Mouse (Mus musculus) right cerebral cortex, postnatal 36 days (tissue): ENCODE measurements around the gene Gpc6.

Experiments
- DNase-seq, 2 experiments: peaks; one replicate each; pipeline ENCODE4 v3.0.0; 2022; ENCODE audit warnings: low spot score in 2 of 2, mixed read lengths in 1 of 2

The Gpc6 gene

DNA sequence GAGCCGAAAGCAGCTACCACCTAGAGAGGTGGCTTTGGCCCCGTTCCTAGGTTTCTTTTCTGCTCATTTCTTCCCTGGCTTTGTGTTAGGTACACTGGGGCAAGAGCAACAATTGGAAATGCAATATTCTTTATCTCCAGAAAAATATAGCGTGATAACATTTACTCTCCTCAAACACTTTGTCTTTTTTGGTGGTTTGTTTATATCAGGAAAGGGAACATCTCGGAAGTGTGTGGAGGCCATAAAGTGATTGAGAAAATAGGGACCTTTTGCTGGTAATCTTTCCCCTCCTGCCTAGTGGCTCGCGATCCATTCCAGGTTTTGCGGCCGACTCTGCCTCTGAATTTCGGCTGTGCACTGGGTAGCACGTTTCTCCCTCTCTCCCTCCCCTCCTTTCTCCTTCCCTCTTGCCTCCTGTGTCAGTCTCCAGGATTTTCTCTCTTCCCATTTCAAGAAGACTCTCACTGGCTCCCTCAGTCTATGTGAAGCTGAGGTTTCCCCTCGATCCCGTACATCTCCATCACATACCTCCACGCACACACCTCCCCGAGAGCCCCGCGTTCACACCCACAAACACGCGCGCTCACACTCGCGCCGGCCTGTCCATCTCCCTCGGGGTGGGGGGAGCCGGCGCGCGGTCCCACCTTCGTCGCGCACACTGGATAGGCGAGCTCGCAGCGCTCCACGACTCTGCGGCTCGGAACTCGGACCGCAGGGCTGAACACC lies at the start of gene Gpc6:
Gene Gpc6 (plus strand): TSS at position 440 of the 726 bp plus-strand sequence.
- DNase-seq, result peak; percentile 76 to 79

DNA sequence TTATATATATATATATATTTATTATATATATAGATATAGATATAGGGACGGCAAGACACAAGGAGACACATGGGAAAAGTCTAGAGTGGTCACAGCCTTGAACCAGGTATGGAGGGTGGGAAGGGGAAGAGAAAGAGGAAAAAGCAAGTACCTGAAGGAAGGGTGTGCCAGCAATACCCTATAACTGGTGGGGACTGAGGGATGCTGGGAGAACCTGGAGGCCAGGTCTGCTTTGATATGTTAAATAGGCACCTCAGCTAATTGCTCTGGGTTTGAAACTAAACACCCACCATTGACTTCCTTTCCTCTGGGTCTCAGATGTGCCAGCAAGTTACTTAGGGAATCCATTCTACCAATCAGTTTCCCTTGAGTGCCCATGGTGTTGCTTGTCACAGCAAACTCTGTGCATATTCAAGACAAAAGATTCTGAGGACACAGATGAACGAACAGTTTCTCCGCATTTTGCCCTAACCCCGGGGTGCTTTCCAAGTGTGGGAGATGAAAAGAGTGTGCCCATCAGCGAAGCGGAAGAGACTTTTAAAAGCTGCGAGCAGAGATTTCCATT lies 42.6 kb upstream of the Gpc6 start:
- DNase-seq, result no peak

GRCm38 (mm10) chr14:116894316-116894715 lies 30.8 kb upstream of the Gpc6 start:
- no peak for DNase-seq

DNA sequence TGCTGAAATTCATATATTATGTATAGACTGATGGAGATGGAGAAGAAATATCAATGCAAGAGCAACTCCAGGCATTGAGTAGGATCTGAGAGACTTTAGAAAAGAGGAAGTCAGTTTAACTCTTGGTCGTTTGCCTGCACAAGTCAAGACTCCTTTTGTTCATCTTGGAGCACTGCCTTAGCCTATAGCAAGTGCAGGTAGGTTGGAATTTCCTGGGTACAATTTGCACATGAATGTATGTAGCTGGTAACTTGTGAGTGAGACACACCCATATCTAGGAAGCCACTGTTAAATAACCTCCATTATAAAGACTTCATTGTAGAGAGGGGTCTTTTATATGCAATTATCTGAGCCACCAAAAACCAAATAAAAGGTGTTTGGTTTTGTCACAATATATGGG lies 27.1 kb upstream of the Gpc6 start:
- DNase-seq, result no peak

DNA sequence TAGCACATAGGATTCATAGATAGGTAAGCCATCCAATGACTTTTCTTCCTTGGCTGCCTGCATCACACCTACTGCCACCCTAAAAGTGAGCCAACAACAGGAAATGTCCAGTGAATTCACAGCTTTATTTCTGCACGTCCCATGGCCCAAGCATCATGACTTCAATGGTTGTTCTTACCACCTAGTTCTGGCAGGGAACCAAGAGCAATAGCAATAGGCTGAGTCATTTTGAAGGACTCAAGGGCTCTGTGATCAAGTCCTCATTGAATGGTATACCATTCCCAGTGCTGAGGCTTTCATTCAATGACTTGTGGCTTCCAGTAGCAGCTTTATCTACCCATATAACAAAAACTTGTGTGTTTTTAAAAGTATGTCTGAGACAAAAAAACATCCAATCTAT lies 13.3 kb upstream of the Gpc6 start:
- no peak for DNase-seq

DNA sequence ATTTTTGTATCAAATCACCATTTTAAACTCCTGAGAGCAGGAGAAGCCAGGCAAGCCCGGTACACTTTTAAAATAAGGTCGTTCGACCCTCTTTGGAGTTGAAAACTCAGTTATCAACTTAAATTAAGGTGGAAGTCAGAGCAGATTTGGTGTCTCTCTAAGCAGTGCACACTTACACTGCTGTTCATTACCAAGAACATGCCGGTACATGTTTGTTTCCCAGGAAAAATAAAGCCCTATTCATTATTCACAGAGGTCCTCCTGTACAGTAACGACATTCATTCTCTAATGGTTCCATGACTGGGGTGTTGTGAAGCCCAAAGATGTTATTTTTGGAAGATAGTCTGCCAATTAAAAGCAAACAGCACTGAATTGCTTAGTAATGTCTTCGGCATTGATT lies 8.2 kb upstream of the Gpc6 start:
- DNase-seq, result no peak

DNA sequence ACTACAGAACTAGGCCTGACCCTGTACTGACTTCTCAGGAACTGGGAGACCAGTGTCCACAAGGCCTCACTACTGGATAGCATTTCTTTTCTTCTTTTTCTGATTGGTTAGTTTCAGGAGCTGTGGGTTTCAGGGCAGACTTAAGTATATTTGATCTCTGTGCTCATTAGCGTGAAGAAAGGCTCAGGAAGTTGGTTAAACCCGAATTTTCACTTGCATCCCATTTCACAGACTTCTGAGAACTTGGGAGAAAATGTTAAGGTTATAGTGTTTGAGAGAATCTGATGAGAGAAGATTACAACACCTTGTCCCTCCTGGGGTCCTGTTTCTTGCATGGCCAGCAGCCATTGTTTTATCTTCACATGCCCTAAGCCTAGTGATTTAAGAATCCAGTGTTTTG lies 849 bp upstream of the Gpc6 start:
- no peak for DNase-seq

DNA sequence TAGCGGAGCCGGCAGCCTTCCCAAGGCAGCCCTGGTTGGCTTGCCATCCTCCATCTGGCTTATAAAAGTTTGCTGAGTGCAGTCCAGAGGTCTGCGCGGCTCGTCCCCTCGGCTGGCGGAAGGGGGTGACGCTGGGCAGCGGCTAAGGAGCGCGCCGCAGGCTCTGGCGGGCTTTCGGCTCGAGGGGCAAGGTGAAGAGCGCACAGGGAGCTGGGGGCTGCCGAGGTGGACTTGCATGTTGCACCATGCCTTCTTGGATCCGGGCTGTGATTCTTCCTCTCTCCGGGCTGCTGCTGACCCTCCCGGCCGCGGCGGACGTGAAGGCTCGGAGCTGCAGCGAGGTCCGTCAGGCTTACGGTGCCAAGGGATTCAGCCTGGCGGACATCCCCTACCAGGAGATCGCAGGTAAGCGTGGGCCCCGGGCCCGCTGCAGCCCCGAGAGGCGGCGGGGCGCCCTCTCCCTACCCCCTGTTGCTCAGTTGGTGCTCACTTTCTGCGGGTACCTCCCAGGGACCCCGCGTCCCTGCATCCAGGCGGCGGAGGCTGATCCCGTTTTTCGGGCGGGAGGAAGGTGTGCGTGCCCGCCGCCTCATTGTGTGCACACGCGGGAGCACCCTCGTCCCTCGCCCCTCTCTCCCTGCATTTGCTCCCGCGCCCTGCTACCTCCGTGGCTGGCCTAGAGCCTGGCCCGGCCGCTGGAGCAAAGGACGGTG lies 732 bp downstream of the Gpc6 start:
- peak in 1 of 2 experiments; percentile 14 for DNase-seq

DNA sequence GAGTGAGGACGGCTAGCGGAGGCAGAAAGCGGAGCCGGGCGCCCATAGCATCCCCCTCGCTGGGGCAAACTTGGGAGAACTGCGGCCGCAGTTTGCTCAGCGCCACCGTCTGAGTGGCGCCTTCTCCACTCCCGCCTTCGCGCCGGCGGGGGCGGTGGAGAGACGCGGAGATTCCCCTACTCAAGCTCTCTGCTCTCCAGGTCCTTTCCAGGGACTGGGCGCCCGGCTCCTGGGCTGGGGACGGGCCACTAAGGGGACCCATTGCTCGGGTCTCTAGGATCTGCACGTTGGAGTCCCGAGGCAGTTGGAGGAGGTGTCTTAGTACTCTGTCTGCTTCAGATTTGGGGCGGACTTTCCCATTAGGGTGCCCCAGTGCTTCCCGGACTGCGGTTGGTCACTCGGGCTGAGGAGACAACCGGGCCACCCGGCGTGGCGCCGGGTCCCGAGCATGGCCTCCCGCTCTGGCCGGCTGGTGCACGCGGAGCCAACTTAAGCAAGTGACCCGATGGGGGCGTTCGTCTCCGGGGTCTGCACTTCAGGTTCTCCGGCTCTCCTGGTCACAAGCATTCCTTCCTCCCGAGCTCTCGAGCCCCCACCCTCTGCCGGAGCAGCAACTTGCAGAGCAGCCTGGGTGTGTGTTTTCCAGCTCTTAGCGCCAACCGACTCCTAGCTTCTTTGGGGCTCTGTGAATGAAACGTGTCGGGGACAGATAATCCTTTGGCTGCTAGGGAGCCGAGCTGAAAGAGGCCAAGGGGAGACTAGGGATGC lies 1.5 kb downstream of the Gpc6 start:
- peak; percentile 49 to 64 for DNase-seq

GRCm38 (mm10) chr14:116927341-116928315 lies 2.5 kb downstream of the Gpc6 start:
- no peak for DNase-seq

DNA sequence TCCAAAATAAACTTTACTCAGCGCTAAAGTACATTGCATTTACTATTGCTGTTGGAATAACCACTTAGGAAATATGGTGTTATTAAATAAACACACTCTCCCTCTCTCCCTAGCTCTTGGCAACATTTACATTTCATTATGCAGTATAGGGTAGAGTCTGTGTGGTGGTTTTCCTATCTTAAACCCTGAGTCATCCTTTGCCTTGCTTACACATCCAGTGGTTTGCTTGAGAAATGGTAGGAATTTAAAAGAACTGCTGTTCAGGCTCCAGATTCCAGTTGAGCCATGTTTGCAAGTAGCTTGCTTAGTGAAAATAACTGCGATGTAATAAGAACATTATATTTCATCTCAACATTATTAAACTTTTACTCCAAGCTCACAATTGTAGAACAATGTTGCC lies 3.3 kb downstream of the Gpc6 start:
- DNase-seq, result no peak

DNA sequence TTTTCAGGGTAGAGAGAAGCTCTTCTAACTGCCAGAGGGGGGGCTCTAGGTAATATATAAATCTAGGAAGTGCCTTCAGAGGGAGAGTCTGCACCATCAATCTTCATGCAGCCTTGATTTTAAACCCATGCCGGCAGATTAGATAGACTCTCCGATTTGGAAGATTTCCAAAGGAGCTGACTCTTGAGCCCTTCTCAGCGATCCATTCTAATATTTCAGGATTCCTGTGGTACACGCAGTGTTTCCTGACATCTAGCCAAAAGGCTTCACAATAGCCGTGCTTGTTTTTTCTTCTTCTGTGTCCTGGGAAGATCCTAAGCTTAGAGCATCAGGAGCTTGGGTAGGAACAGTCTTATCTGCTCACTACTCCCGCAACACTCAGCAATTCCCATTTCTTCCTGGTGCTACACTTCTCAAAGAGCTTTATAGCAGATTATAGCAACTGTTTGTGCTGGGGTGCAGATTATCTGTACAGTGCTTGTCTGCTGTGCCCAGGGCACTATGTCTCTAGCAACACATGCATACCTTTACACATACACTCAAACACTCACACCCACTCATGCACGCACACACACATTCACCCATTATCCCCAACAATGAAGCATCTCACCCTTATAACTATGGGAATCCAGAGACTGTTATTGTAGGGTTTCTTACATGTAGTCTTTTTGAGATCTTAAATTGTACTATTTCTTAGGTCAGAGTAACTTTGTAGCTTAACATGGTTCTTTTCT lies 3.8 kb downstream of the Gpc6 start:
- no peak for DNase-seq

- no peak for DNase-seq
These were observed 8.7 kb downstream of the Gpc6 start for GRCm38 (mm10) chr14:116933825-116934224.

GRCm38 (mm10) chr14:116937910-116938560 lies 12.9 kb downstream of the Gpc6 start:
- peak in 1 of 2 experiments; percentile 18 for DNase-seq

DNA sequence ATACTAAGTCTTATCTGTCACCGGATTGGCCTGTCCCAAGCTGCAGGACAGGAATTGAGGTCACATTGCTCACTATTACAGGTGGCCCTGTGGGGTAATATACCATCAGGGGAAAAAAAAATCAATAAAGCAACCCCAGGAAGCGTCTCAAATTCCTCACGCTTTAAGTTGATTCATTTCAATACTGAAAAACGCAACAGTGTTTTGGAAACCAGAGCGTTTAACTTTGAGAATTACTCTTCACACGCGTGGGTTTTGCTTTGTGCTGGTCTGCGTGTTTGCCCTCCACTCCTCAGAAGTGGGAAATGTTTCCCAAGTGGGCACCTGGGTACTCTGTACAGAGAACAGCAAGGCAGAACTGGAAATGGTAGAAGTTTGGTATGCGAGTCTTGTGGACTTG lies 13.6 kb downstream of the Gpc6 start:
- DNase-seq, result no peak

GRCm38 (mm10) chr14:116939561-116939960 lies 14.4 kb downstream of the Gpc6 start:
- DNase-seq, result no peak

GRCm38 (mm10) chr14:116941772-116942171 lies 16.7 kb downstream of the Gpc6 start:
- no peak for DNase-seq

- no peak for DNase-seq
These were observed 18.6 kb downstream of the Gpc6 start for GRCm38 (mm10) chr14:116943751-116944150.

DNA sequence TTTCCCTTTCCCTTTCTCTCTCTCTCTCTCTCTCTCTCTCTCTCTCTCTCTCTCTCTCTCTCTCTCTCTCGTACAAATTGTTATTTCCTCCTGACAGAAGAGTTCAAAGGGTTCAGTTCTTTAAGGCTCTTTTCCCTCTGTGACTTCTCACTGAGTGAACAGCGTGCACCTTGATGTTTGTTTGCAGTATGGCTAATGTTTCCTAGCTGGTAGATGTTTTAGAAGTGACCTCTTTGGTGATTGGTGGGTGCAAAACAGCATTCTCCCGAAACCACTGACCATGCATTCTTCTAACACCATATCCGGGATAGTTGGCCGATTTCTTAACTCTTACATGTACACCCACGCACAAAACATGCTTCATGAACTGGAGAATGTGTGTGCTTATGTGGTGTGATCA lies 20.9 kb downstream of the Gpc6 start:
- no peak for DNase-seq

DNA sequence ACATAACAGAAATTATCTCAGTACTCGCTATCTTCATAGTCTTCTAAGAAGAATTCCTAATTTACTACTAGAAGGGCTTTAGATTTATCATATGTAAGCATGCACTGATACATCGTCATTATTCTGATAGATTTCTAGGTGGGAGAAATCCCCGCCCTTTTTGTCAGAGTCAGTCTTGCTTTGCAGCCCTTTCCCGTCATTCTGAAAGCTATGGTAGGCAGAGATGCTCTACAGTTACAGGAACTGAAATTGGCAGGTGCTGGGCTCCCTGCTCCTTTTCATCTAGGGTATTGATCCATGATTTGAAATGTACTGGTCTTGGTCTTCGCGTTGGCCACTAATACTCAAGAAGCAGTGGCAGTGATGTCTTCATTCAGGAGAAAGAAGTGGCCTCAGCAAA lies 22.3 kb downstream of the Gpc6 start:
- no peak for DNase-seq
